Mouse (Mus musculus) layer of hippocampus, adult 8-10 months (tissue): ENCODE data around the gene Rtkn. TPM values are rescaled to one million over a fixed set of nuclear protein-coding genes. Genes with fewer than 3 reads are reported as not detected.

ENCODE experiments used
- DNase-seq, 2 experiments: peaks; one replicate each; pipeline ENCODE4 v3.0.0; 2022; ENCODE audit warnings: low spot score in 2 of 2
- microRNA-seq, 2 experiments: library from miRNA; unstranded; fragments of <30 nt; microRNA quantifications; one replicate each; pipeline ENCODE4 v1.2.0; 2022
- total RNA-seq, 4 experiments: library from RNA; stranded (reverse); gene quantifications; 2 replicates each; pipeline ENCODE4 v1.2.4; 2022

The Rtkn gene
- total RNA-seq, 4 experiments from 2014 or later: 75.6 to 85.0 (median 80.3) TPM

- DNase-seq: no peak
These were observed 34.6 kb downstream of the Rtkn start for GRCm38 (mm10) chr6:83169872-83170271.

- no peak for DNase-seq
These were observed 35.8 kb downstream of the Rtkn start for GRCm38 (mm10) chr6:83171063-83171462.

GRCm38 (mm10) chr6:83172240-83172920 lies 37.1 kb downstream of the Rtkn start:
- DNase-seq: peak in 1 of 2 experiments; percentile 75

GRCm38 (mm10) chr6:83175996-83176395 lies 40.7 kb downstream of the Rtkn start:
- DNase-seq: no peak

GRCm38 (mm10) chr6:83179390-83180117 lies 44.3 kb downstream of the Rtkn start:
- DNase-seq: peak; percentile 68 to 75

GRCm38 (mm10) chr6:83180605-83181004 lies 45.3 kb downstream of the Rtkn start:
- DNase-seq: no peak

- no peak for DNase-seq
These were observed 49.7 kb downstream of the Rtkn start for GRCm38 (mm10) chr6:83184858-83185435.

GRCm38 (mm10) chr6:83185895-83186861 lies 50.9 kb downstream of the Rtkn start:
- peak; percentile 92 to 93 for DNase-seq

- no peak for DNase-seq
These were observed 51.7 kb downstream of the Rtkn start for GRCm38 (mm10) chr6:83186946-83187345.

GRCm38 (mm10) chr6:83193571-83193970 lies 58.3 kb downstream of the Rtkn start:
- DNase-seq: no peak

GRCm38 (mm10) chr6:83197345-83198004 lies 62.2 kb downstream of the Rtkn start:
- peak; percentile 65 to 73 for DNase-seq

Small RNA genes within 50 kb of the gene (microRNA-seq; reads per million reads assigned to microRNA genes)
- gene Mir3470a: 0 reads per million in 2 experiments

Other genes with a start within 250 kb of the Rtkn start
- 10 to 100 TPM; 33.5 to 44.9 (median 40.1) TPM for gene Sema4f, start 195.7 kb upstream of the Rtkn start, total RNA-seq
- gene M1ap, start 188.6 kb upstream of the Rtkn start, total RNA-seq: under 1 TPM in 2 of 4 experiments, not detected in 2; 0.18 to 0.23 TPM
- gene Dok1, start 102.0 kb upstream of the Rtkn start, total RNA-seq: 1 to 10 TPM; 3.3 to 7.4 (median 5.0) TPM
- gene Loxl3, start 101.3 kb upstream of the Rtkn start, total RNA-seq: 1 to 10 TPM; 2.5 to 4.7 (median 3.2) TPM
- 100 to 1,000 TPM; 123 to 153 (median 136) TPM for gene Aup1, start 80.9 kb upstream of the Rtkn start, total RNA-seq
- gene Htra2, start 80.2 kb upstream of the Rtkn start, total RNA-seq: 10 to 100 TPM; 50.0 to 60.6 (median 51.8) TPM
- 1 to 10 TPM in 3 of 4 experiments, under 1 TPM in 1; 0.41 to 2.1 (median 1.5) TPM for gene Dqx1, start 77.6 kb upstream of the Rtkn start, total RNA-seq
- gene Tlx2, start 65.2 kb upstream of the Rtkn start, total RNA-seq: not detected
- 10 to 100 TPM; 32.0 to 37.0 (median 34.0) TPM for gene Pcgf1, start 57.6 kb upstream of the Rtkn start, total RNA-seq
- 1 to 10 TPM in 1 of 4 experiments, under 1 TPM in 2, not detected in 1; 0.54 to 1.5 (median 0.68) TPM for gene Lbx2, start 49.1 kb upstream of the Rtkn start, total RNA-seq
- 10 to 100 TPM in 1 of 4 experiments, 1 to 10 TPM in 3; 6.6 to 13.8 (median 8.9) TPM for gene Ccdc142, start 33.9 kb upstream of the Rtkn start, total RNA-seq
- 1 to 10 TPM; 7.5 to 9.1 (median 8.5) TPM for gene Gm42688, start 33.8 kb upstream of the Rtkn start, total RNA-seq
- 10 to 100 TPM; 52.2 to 63.0 (median 61.9) TPM for gene Mrpl53, start 26.4 kb upstream of the Rtkn start, total RNA-seq
- 10 to 100 TPM; 23.7 to 30.1 (median 28.2) TPM for gene Mogs, start 20.0 kb upstream of the Rtkn start, total RNA-seq
- 10 to 100 TPM; 47.2 to 57.7 (median 52.1) TPM for gene Wbp1, start 13.9 kb upstream of the Rtkn start, total RNA-seq
- 10 to 100 TPM; 20.6 to 29.8 (median 26.7) TPM for gene Ino80b, start 10.0 kb upstream of the Rtkn start, total RNA-seq
- 10 to 100 TPM; 23.4 to 27.5 (median 26.9) TPM for gene Wdr54, start 20.9 kb downstream of the Rtkn start, total RNA-seq
- 10 to 100 TPM; 21.2 to 23.8 (median 22.7) TPM for gene 1700003E16Rik, start 20.9 kb downstream of the Rtkn start, total RNA-seq
- gene Dctn1, start 30.5 kb downstream of the Rtkn start, total RNA-seq: 100 to 1,000 TPM; 363 to 385 (median 379) TPM
- 1 to 10 TPM in 2 of 4 experiments, under 1 TPM in 2; 0.21 to 1.5 (median 0.78) TPM for gene Slc4a5, start 84.4 kb downstream of the Rtkn start, total RNA-seq
- gene Mthfd2, start 190.4 kb downstream of the Rtkn start, total RNA-seq: 10 to 100 TPM in 1 of 4 experiments, 1 to 10 TPM in 3; 5.7 to 10.6 (median 9.5) TPM
- 10 to 100 TPM; 20.5 to 31.0 (median 26.1) TPM for gene Mob1a, start 190.6 kb downstream of the Rtkn start, total RNA-seq
- gene Bola3, start 213.7 kb downstream of the Rtkn start, total RNA-seq: 10 to 100 TPM; 33.5 to 55.4 (median 42.2) TPM